Mouse (Mus musculus) granulocyte monocyte progenitor cell, adult 5-6 weeks (primary cell): ENCODE measurements around the gene Dapk3. TPM values are rescaled to one million over a fixed set of nuclear protein-coding genes. Genes with fewer than 3 reads are reported as not detected.
A peak's percentile ranks its signal among the peaks of the same experiment; 100 is the strongest.
"Not testable (repeated sequence)": the region's sequence is repeated elsewhere in the genome, so short reads cannot be mapped to it uniquely, and the experiment has no call there.

Source experiments
- ATAC-seq: replicated peaks from 2 replicates; pipeline ENCODE4 v1.8.0; 2016; ENCODE audit warnings: mild to moderate bottlenecking, moderate TSS enrichment, inconsistent platforms; ENCODE audit not compliant: poor library complexity, severe bottlenecking
- total RNA-seq, 2 experiments: library from RNA; stranded (forward) in 1 of 2; stranded (reverse) in 1 of 2; fragments of 200-712, 200-1000 nt in 1 of 2; fragments of >200 nt in 1 of 2; fragmentation: Nextera tagmentation in 1 of 2; gene quantifications; 2 replicates each; pipeline ENCODE4 v1.2.3; 2014 to 2017

Gene Dapk3
- total RNA-seq, 2 experiments from 2014 or later = 25.7 to 33.0 TPM

GRCm38 (mm10) chr10:81197305-81197704 lies 14.5 kb downstream of the Dapk3 start:
- no peak for ATAC-seq

GRCm38 (mm10) chr10:81198230-81198629 lies 15.4 kb downstream of the Dapk3 start:
- peak; percentile 45 for ATAC-seq

- no peak for ATAC-seq
Measured at GRCm38 (mm10) chr10:81198990-81199389, 16.2 kb downstream of the Dapk3 start.

- no peak for ATAC-seq
Measured at GRCm38 (mm10) chr10:81200141-81200540, 17.3 kb downstream of the Dapk3 start.

- ATAC-seq = no peak
Measured at GRCm38 (mm10) chr10:81200605-81201287, 17.9 kb downstream of the Dapk3 start.

- ATAC-seq = no peak
Measured at GRCm38 (mm10) chr10:81201807-81202758, 19.3 kb downstream of the Dapk3 start, which contains the start of gene Nmrk2. Gene Nmrk2, minus strand, starts transcription at chr10:81202051.

- no peak for ATAC-seq
Measured at GRCm38 (mm10) chr10:81202978-81203720, 20.3 kb downstream of the Dapk3 start.

GRCm38 (mm10) chr10:81204137-81204536 lies 21.3 kb downstream of the Dapk3 start:
- ATAC-seq = no peak

GRCm38 (mm10) chr10:81210154-81210553 lies 27.3 kb downstream of the Dapk3 start:
- ATAC-seq = no peak

- peak; percentile 76 for ATAC-seq
Measured at GRCm38 (mm10) chr10:81216260-81216659, 33.5 kb downstream of the Dapk3 start.

GRCm38 (mm10) chr10:81216810-81217209 lies 34.0 kb downstream of the Dapk3 start:
- no peak for ATAC-seq

GRCm38 (mm10) chr10:81217267-81217666 lies 34.5 kb downstream of the Dapk3 start:
- ATAC-seq = not testable (repeated sequence)

- peak; percentile 54 for ATAC-seq
Measured at GRCm38 (mm10) chr10:81217964-81218363, 35.2 kb downstream of the Dapk3 start.

GRCm38 (mm10) chr10:81221402-81222015 lies 38.7 kb downstream of the Dapk3 start:
- ATAC-seq = peak; percentile 82

GRCm38 (mm10) chr10:81223731-81224130 lies 40.9 kb downstream of the Dapk3 start:
- ATAC-seq = not testable (repeated sequence)

GRCm38 (mm10) chr10:81229735-81230437 lies 47.1 kb downstream of the Dapk3 start:
- no peak for ATAC-seq

- no peak for ATAC-seq
Measured at GRCm38 (mm10) chr10:81230438-81231332, 47.9 kb downstream of the Dapk3 start, which contains the start of gene Atcay. Gene Atcay, minus strand, starts transcription at chr10:81230833.

GRCm38 (mm10) chr10:81231436-81231835 lies 48.6 kb downstream of the Dapk3 start:
- no peak for ATAC-seq
